Mouse (Mus musculus) Patski (cell line): ENCODE measurements around the gene Slc25a5. TPM values are rescaled to one million over a fixed set of nuclear protein-coding genes. Genes with fewer than 3 reads are reported as not detected.

Experiments
- ATAC-seq: fragments of 100-300 bp; one replicate; pipeline ENCODE4 v1.8.0; 2021
- CTCF ChIA-PET: fragments of 350-600 bp; sonication (Branson Sonifier 250); formaldehyde crosslinking; loops from one replicate; lab custom pipeline; 2022; ENCODE audit warnings: inconsistent platforms; lab: Charles Lee
- POLR2A ChIA-PET: fragments of 350-600 bp; sonication (Branson Sonifier 250); formaldehyde crosslinking; loops from one replicate; lab custom pipeline; 2022; ENCODE audit warnings: antibody characterized with exemption, inconsistent platforms; lab: Charles Lee
- DNase-seq: peaks from one replicate; pipeline ENCODE4 v3.0.0-alpha.2; 2011; ENCODE audit warnings: low read depth, low spot score
- H3K27me3 ChIP-seq: fragments of 371-371 bp; one replicate; pipeline ENCODE4 v1.5.1; 2021
- CTCF ChIP-seq: fragments of 100-300 bp; IDR thresholded peaks from one replicate; pipeline ENCODE4 v1.5.1; 2021
- in situ Hi-C: fragments of 300-500 bp; cut with MboI; formaldehyde crosslinking; loops from 3 replicates; pipeline ENCODE4 v1.11.1; 2018; ENCODE audit warnings: low pct_unique_long_range_greater_than_20kb, mixed read lengths
- polyA plus RNA-seq: library from polyadenylated mRNA; unstranded; gene quantifications from one replicate; pipeline ENCODE4 v1.2.3, GENCODE M21; 2021

Gene Slc25a5
- polyA plus RNA-seq, 1 experiment from 2014 or later: 1,052 TPM

DNA sequence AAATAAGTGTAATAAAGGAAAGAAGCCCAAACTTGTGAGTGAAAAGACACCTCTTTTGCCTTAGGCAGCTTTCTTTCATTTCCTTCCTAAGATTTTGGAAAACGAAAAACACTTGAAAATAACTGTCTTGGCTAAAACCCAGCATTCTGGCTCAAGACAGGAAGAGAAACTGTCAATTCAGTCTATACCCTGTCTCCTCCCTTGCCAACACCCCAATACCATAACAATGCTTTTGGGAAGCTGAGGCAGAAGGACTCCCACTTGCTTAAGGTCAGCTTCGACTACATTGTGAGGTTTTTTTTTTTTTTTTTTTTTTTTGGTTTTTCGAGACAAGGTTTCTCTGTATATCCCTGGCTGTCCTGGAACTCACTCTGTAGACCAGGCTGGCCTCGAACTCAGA lies 20.0 kb downstream of the Slc25a5 start:
- in situ Hi-C loops: loop anchor here (25.0 kb wide), 1 partner anchor 178 kb away; the partner anchor contains the start of gene Akap17b
- CTCF ChIA-PET: no interaction called here
- ATAC-seq (no peak), DNase-seq (no peak)
- TF ChIP-seq CTCF: no peak
- no peaks in the 10 kb centered on the region for H3K27me3 ChIP-seq
- POLR2A ChIA-PET: no interaction called here

GRCm38 (mm10) chrX:36816368-36816899 lies 21.0 kb downstream of the Slc25a5 start:
- ChIA-PET POLR2A (no interaction called here), CTCF (interaction anchor here (1.8 kb wide), 1 partner anchor 14 kb away, joined by 5 read pairs; no protein-coding TSS in a partner anchor)
- in situ Hi-C loops: loop anchor here (25.0 kb wide), 1 partner anchor 179 kb away; the partner anchor contains the start of gene Akap17b
- H3K27me3 ChIP-seq: peaks cover 4% of the 10 kb centered on the region
- no peak for TF ChIP-seq CTCF
- DNase-seq (no peak), ATAC-seq (no peak)

GRCm38 (mm10) chrX:36816953-36817441 lies 21.5 kb downstream of the Slc25a5 start:
- CTCF ChIA-PET: interaction anchor here (1.8 to 2.8 kb wide), 3 partner anchors 13 to 56 kb away, joined by 3 to 11 read pairs (median 5); partner anchors contain the start of gene Slc25a5
- no peak for TF ChIP-seq CTCF
- ATAC-seq (peak; percentile 59), DNase-seq (no peak)
- in situ Hi-C loops: loop anchor here (25.0 kb wide), 1 partner anchor 180 kb away; the partner anchor contains the start of gene Akap17b
- POLR2A ChIA-PET: interaction anchor here (0.6 kb wide), 1 partner anchor 32 kb away, joined by 3 read pairs; no protein-coding TSS in a partner anchor
- H3K27me3 ChIP-seq: peaks cover 6% of the 10 kb centered on the region

DNA sequence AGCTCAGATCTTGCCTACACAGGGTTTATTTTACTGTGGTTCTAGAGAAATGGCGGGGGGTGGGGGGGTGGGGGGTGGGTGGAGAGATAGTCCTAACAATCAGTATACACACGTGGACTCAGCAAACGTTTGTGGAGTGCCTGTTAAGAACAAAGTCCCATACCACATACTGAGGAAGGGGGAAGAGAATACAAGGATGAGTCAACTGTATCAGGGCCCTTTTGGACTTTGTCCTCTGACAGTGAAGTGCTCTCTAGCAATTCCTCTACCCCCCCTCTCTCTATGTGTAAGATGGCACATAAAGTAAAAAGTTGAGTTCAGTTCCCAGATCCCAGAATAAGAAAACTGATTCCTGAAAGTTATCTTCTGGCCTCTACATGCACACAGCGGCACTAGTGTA lies 24.1 kb downstream of the Slc25a5 start:
- ChIA-PET CTCF (interaction anchor here (2.8 kb wide), 1 partner anchor 58 kb away, joined by 11 read pairs; no protein-coding TSS in a partner anchor), POLR2A (no interaction called here)
- DNase-seq (no peak), ATAC-seq (no peak)
- in situ Hi-C loops: loop anchor here (25.0 kb wide), 1 partner anchor 182 kb away; the partner anchor contains the start of gene Akap17b
- H3K27me3 ChIP-seq: peaks cover 6% of the 10 kb centered on the region
- no peak for TF ChIP-seq CTCF

- in situ Hi-C loops: loop anchor here (25.0 kb wide), 1 partner anchor 183 kb away; the partner anchor contains the start of gene Akap17b
- POLR2A ChIA-PET: no interaction called here
- ATAC-seq (peak; percentile 51), DNase-seq (no peak)
- peak; percentile 77 for TF ChIP-seq CTCF
- CTCF ChIA-PET: interaction anchor here (0.6 to 1.4 kb wide), 6 partner anchors 9 to 176 kb away, joined by 3 to 7 read pairs (median 6); no protein-coding TSS in a partner anchor
- peaks cover 6% of the 10 kb centered on the region for H3K27me3 ChIP-seq
Observed at GRCm38 (mm10) chrX:36820201-36820600, 24.8 kb downstream of the Slc25a5 start.

DNA sequence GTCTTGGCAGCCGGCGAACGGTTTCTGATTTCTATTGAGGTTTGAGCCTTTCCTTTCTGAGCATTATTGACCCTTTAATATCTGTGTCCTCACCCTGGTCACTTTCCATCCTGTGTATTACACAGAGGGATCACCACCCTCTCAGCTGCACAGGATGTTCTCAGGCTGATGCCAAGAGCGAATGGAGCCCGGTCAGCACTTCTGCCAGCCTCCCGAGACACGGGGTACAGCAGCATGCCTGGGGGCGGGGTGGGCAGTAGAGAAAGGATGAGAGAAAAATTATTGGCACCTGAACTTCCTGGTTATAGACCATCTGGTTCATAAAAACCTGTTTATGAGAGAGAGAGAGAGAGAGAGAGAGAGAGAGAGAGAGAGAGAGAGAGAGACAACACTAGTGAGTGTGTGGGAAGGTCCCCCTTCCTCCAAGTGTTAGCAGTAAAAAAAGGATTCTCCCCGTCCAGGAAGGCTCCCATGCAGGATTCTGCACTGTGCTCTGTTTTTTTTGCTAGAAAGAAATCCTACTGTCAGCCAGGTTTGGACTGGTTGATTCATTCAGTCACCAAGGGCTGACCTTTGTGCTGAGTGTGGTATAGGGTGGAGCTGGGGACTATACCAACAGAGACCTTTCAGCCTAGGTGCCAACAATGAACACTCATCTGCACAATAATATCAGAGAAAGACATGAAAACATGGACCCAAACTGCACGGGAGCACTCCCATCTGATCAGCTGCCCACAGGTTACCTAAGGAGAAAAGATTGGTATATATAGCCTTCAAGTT lies 28.7 kb downstream of the Slc25a5 start:
- no peak for TF ChIP-seq CTCF
- DNase-seq: no peak
- no peak for ATAC-seq
- POLR2A ChIA-PET: no interaction called here
- in situ Hi-C loops: loop anchor here (25.0 kb wide), 1 partner anchor 187 kb away; the partner anchor contains the start of gene Akap17b
- CTCF ChIA-PET: no interaction called here
- H3K27me3 ChIP-seq: peaks cover 6% of the 10 kb centered on the region

DNA sequence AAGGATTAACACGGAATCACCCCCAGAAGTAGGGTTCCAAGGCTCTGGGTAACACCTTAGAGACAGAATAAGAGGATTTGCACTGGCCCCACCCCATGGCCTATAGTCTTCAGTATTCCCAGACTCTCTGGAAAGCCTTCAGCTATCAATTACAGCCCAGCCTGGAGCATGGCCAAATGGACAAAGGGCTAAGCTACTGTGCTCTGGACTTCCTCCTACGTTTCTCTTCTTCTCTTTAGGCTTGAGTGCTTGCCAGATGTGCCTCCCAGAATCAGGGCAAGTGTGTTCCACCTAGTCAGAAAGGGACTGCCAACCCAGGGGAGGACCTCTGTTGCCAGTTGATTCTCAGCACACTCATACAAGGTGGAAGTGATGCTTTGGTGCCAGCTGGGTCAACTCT lies 29.6 kb downstream of the Slc25a5 start:
- DNase-seq: no peak
- TF ChIP-seq CTCF: no peak
- in situ Hi-C loops: no loop called here
- H3K27me3 ChIP-seq: peaks cover 6% of the 10 kb centered on the region
- CTCF ChIA-PET: no interaction called here
- ATAC-seq: no peak
- POLR2A ChIA-PET: no interaction called here

- POLR2A ChIA-PET: no interaction called here
- peaks cover 1% of the 10 kb centered on the region for H3K27me3 ChIP-seq
- CTCF ChIA-PET: no interaction called here
- ATAC-seq: no peak
- no peak for DNase-seq
- in situ Hi-C loops: no loop called here
- TF ChIP-seq CTCF: no peak
Observed at GRCm38 (mm10) chrX:36826873-36827272, 31.4 kb downstream of the Slc25a5 start.

GRCm38 (mm10) chrX:36830271-36830670 lies 34.8 kb downstream of the Slc25a5 start:
- peaks cover 4% of the 10 kb centered on the region for H3K27me3 ChIP-seq
- CTCF ChIA-PET: interaction anchor here (1.0 to 1.6 kb wide), 5 partner anchors 13 to 212 kb away, joined by 3 to 7 read pairs (median 4); partner anchors contain the start of gene Slc25a5
- in situ Hi-C loops: no loop called here
- POLR2A ChIA-PET: interaction anchor here (0.7 to 1.1 kb wide), 2 partner anchors 62 to 250 kb away, joined by 3 read pairs; no protein-coding TSS in a partner anchor
- DNase-seq (no peak), ATAC-seq (peak; percentile 87)
- TF ChIP-seq CTCF: peak; percentile 61

DNA sequence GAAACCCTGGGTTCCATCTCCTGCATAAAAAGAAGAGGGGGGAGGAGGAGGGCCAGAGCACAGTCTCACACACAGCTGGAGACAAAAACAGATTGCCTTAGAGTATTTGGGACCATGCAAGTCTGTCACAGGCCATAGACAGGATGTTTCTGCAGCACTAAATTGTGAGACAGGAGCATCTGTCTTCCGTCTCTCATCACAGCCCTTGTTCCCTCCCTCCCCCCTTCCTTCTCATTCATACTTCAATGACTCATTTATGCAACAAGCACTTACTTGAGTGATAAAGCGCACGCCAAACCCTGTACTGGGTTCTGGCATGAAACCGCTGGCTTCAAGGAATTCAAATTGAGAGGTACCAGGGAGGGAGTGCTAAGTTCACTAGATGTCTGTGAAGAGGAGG lies 36.2 kb downstream of the Slc25a5 start:
- ATAC-seq: no peak
- in situ Hi-C loops: no loop called here
- peaks cover 4% of the 10 kb centered on the region for H3K27me3 ChIP-seq
- DNase-seq: no peak
- POLR2A ChIA-PET: interaction anchor here (0.7 kb wide), 1 partner anchor 27 kb away, joined by 3 read pairs; no protein-coding TSS in a partner anchor
- no peak for TF ChIP-seq CTCF
- CTCF ChIA-PET: no interaction called here
